Mouse (Mus musculus): ENCODE results near the gene Naa25. TPM values are rescaled to one million over a fixed set of nuclear protein-coding genes. Genes with fewer than 3 reads are reported as not detected.
A peak's percentile ranks its signal among the peaks of the same experiment; 100 is the strongest.

Naa25 gene
- total RNA-seq, 1 experiment from 2014 or later, result 78.0 TPM

- no peak for ATAC-seq (replicated peaks in 1 of 2; ENCODE audit: insufficient read depth in 1 of 2, low FRiP score in 2 of 2, low TSS enrichment in 1 of 2, low read depth in 1 of 2, poor library complexity in 2 of 2, severe bottlenecking in 2 of 2)
These were observed 10.6 kb upstream of the Naa25 start for GRCm38 (mm10) chr5:121387126-121387525.

DNA sequence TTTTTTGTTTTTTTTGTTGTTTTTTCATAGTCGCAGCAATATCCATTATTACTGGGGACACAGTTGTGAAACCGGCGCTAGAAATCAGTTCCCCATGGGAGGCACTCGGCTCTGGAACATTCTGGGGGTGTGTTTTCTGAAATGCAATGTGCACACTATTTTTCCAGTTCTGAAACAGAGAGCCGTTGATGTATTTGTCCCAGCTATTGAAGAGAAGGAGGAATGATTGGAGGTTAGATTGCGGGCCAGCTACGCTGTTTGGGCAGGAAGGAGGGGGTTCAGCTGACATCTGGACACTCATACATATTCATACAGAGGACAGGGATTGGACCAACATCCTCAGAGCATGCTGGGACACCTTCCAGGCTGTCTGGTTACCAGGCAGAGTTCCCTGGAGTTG, 8.6 kb upstream of the Naa25 start:
- ATAC-seq (replicated peaks in 1 of 2; ENCODE audit: insufficient read depth in 1 of 2, low FRiP score in 2 of 2, low TSS enrichment in 1 of 2, low read depth in 1 of 2, poor library complexity in 2 of 2, severe bottlenecking in 2 of 2), result no peak

- no peak for ATAC-seq (replicated peaks in 1 of 2; ENCODE audit: insufficient read depth in 1 of 2, low FRiP score in 2 of 2, low TSS enrichment in 1 of 2, low read depth in 1 of 2, poor library complexity in 2 of 2, severe bottlenecking in 2 of 2)
These were observed 8.0 kb upstream of the Naa25 start for GRCm38 (mm10) chr5:121389691-121390090.

DNA sequence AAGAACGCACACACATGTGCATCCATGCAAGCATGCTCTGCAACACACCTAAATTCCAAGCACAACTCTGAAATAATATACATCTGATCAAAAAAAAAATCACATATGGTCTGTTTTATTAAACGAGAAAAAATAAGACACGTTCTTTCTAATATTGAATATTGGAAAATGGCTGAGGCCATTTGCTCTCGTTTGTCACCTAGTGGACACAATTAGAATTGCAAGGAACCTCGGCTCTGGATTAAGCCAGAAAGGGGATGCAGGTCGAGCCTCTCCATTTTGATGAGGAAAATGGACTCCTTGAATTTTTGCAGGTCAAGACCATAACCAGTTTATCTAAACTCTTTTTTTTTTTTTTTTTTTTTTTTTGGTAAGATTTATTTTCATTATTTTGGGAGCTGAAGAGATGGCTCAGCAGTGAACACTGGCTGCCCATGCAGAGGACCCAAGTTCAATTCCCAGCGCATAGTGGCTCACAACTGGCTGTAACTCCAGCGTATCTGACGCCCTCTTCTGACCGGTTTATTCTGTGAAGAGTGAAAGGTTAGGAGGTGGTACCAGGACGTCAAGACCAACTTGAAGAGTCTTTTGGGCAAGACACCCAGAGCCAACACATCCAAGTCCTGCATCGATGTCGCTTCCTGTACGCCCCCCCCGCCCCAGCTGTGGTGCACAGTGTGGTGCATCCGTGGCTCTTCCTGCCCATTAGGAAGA, 4.9 kb upstream of the Naa25 start:
- no peak; a peak in 2 of 4 replicates for ATAC-seq (replicated peaks in 1 of 2; ENCODE audit: insufficient read depth in 1 of 2, low FRiP score in 2 of 2, low TSS enrichment in 1 of 2, low read depth in 1 of 2, poor library complexity in 2 of 2, severe bottlenecking in 2 of 2)

GRCm38 (mm10) chr5:121393402-121393801, 4.3 kb upstream of the Naa25 start:
- no peak for ATAC-seq (replicated peaks in 1 of 2; ENCODE audit: insufficient read depth in 1 of 2, low FRiP score in 2 of 2, low TSS enrichment in 1 of 2, low read depth in 1 of 2, poor library complexity in 2 of 2, severe bottlenecking in 2 of 2)

- ATAC-seq (replicated peaks in 1 of 2; ENCODE audit: insufficient read depth in 1 of 2, low FRiP score in 2 of 2, low TSS enrichment in 1 of 2, low read depth in 1 of 2, poor library complexity in 2 of 2, severe bottlenecking in 2 of 2), result no peak
These were observed 2.1 kb upstream of the Naa25 start for GRCm38 (mm10) chr5:121395621-121396020.

GRCm38 (mm10) chr5:121398146-121398964, 619 bp downstream of the Naa25 start:
- 0 out of 4 replicates have a peak, but pooled peaks of 1 of the 2 experiments have one; percentile 10 for ATAC-seq (replicated peaks in 1 of 2; ENCODE audit: insufficient read depth in 1 of 2, low FRiP score in 2 of 2, low TSS enrichment in 1 of 2, low read depth in 1 of 2, poor library complexity in 2 of 2, severe bottlenecking in 2 of 2)

DNA sequence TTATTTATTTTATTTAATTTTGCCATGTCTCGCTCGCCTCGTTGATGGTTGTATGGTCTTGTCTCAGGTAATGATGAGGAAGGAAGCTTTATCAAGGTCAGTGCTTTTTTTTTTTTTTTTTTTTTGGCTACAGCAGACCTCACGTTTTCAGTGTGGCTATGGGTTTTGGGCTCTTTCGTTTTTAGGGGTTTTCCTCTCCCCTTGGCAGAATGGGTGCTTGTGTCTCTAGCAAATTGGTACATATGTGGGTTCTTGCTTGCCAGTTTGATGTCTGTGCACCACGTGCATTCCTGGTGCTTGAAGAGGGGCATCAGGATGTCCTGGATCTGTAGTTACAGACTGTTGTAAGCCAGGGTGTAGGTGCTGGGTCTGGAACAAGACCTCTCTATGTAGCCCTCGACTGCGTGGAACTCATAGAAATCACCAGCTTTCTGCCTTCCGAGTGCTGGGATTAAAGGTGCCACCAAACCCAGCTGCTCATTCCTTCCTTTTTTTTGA, 1.3 kb downstream of the Naa25 start:
- ATAC-seq (replicated peaks in 1 of 2; ENCODE audit: insufficient read depth in 1 of 2, low FRiP score in 2 of 2, low TSS enrichment in 1 of 2, low read depth in 1 of 2, poor library complexity in 2 of 2, severe bottlenecking in 2 of 2), result no peak

- ATAC-seq (replicated peaks in 1 of 2; ENCODE audit: insufficient read depth in 1 of 2, low FRiP score in 2 of 2, low TSS enrichment in 1 of 2, low read depth in 1 of 2, poor library complexity in 2 of 2, severe bottlenecking in 2 of 2), result no peak
These were observed 1.8 kb downstream of the Naa25 start for GRCm38 (mm10) chr5:121399540-121399939.

DNA sequence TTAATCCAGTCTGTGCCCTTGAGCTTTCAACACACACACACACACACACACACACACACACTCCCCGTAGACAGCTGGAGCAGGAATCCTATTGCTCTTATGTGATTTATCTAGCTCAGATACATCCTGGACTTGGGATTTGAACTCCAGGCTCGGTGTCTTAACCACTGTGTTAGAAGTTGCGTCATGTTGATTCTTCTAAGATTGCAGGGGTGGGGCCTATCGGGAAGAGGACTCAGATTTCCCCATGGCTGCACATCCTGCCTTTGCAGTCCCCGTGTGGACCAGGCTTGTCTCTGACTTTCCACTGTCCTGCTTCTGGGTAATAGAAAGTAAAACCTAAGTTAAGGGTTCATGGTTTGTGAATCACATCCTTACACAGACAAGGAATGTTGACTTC, 2.3 kb downstream of the Naa25 start:
- ATAC-seq (replicated peaks in 1 of 2; ENCODE audit: insufficient read depth in 1 of 2, low FRiP score in 2 of 2, low TSS enrichment in 1 of 2, low read depth in 1 of 2, poor library complexity in 2 of 2, severe bottlenecking in 2 of 2), result no peak

- no peak for ATAC-seq (replicated peaks in 1 of 2; ENCODE audit: insufficient read depth in 1 of 2, low FRiP score in 2 of 2, low TSS enrichment in 1 of 2, low read depth in 1 of 2, poor library complexity in 2 of 2, severe bottlenecking in 2 of 2)
These were observed 3.1 kb downstream of the Naa25 start for GRCm38 (mm10) chr5:121400849-121401248.

DNA sequence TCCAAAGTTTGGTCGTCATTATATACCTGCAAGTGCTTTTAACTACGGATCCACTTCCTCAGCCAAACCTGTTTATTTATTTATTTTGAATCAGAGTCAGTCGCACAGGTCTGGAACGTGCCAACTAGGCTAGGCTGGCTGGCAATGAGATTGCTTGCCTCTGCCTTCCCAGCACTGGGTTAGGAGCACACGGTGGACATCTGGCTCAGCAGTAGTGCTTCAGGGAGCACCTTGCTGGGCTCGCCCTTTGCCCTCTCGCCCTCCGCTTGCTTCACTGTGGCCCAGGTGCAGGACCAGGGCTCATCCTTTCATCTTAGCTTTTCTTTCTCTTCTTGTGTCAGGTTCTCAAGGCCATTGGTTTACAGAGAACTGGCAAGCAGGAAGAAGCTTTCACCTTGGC, 10.1 kb downstream of the Naa25 start:
- no peak for ATAC-seq (replicated peaks in 1 of 2; ENCODE audit: insufficient read depth in 1 of 2, low FRiP score in 2 of 2, low TSS enrichment in 1 of 2, low read depth in 1 of 2, poor library complexity in 2 of 2, severe bottlenecking in 2 of 2)

DNA sequence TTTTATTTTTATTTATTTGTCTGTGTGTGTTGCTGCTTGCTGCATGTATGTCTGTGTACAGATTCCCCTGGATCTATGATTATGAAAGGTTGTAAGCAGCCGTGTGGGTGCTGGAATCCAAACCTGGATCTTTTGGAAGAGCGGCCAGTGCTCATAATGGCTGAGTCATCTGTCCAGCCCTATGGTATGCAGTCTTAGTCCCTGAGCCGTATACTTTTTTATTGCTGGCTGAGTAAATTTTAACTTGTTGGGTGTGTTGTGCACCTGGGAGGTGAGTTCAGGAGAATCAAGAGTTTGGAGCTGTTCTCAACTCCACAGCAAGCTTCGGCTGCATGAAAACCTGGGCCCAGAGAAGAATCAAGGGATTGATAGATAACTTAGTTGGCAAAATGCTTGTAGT, 13.2 kb downstream of the Naa25 start:
- ATAC-seq (replicated peaks in 1 of 2; ENCODE audit: insufficient read depth in 1 of 2, low FRiP score in 2 of 2, low TSS enrichment in 1 of 2, low read depth in 1 of 2, poor library complexity in 2 of 2, severe bottlenecking in 2 of 2), result no peak

DNA sequence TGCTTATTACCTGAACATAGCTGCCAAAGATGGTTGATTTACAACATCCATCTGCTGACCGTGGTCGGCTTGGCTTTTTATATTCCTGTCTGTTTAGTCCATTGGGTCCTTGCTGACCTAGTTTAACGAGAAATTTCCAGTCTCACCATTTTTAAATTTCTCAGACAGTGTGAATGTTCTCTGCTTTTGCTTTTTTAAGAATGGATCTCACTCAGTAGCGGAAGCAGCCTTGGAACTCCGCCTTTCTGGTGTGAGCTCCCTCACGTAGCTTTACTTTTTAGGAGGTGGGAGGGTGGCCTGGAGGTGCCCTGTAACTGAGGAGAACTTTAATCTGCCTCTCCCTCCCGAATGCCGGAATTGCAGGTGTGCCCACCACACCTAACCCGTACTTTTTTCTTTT, 23.0 kb downstream of the Naa25 start:
- ATAC-seq (replicated peaks in 1 of 2; ENCODE audit: insufficient read depth in 1 of 2, low FRiP score in 2 of 2, low TSS enrichment in 1 of 2, low read depth in 1 of 2, poor library complexity in 2 of 2, severe bottlenecking in 2 of 2), result no peak

DNA sequence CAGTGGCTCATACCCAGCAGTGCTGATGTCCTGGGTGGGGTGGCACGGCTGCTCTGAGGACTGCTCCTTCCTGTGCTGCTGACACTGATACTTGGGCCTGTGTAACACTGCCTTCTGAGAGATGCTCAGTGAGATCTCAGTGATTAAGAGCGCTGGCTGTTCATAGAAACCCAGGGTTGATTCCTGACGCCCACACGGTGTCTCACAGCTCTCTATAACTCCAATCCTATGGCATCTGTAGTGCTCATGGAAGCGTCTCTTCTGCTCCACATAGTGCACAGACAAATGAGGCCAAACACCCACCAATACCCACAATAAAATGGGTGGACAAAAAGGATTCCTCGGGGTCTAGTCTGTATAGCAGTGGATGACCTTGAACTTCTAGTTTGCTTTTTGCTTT, 25.1 kb downstream of the Naa25 start:
- no peak for ATAC-seq (replicated peaks in 1 of 2; ENCODE audit: insufficient read depth in 1 of 2, low FRiP score in 2 of 2, low TSS enrichment in 1 of 2, low read depth in 1 of 2, poor library complexity in 2 of 2, severe bottlenecking in 2 of 2)

DNA sequence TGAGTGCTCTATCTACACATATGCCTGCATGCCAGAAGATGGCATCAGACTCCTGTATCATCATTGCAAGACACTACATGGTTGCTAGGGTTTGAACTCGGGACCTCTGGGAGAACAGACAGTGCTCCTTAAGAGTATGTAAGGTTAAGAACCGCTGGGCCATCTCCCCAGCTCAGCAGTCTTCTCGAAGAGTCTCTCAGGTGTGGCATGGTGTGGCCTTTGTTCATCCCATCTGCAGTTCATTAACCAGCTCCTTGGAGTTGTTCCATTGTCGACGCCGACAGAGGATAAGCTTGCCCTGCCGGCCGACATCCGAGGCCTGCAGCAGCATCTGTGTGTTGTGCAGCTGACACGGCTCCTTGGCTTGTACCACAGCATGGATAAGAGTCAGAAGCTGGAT, 25.6 kb downstream of the Naa25 start:
- no peak for ATAC-seq (replicated peaks in 1 of 2; ENCODE audit: insufficient read depth in 1 of 2, low FRiP score in 2 of 2, low TSS enrichment in 1 of 2, low read depth in 1 of 2, poor library complexity in 2 of 2, severe bottlenecking in 2 of 2)

DNA sequence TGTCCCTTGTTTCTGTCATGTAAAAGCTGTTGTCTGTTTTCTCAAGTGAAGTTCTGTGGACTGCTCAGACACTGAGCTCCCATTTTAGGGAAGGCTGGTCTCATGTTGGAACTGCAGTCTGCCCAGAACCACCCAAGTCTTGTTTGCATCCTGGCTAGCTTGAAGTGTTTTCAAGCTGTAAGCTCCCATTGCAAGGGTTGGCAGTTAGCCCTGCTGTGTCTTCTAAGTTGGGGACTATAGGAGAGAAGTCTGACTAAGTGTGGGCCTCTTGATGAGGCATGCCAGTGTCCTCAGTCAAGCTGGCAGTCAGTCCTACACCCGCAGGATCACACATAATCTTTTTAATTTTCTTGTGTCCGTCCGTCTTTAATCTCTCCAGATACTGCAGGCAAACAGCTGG, 31.2 kb downstream of the Naa25 start:
- ATAC-seq (replicated peaks in 1 of 2; ENCODE audit: insufficient read depth in 1 of 2, low FRiP score in 2 of 2, low TSS enrichment in 1 of 2, low read depth in 1 of 2, poor library complexity in 2 of 2, severe bottlenecking in 2 of 2), result no peak

- no peak for ATAC-seq (replicated peaks in 1 of 2; ENCODE audit: insufficient read depth in 1 of 2, low FRiP score in 2 of 2, low TSS enrichment in 1 of 2, low read depth in 1 of 2, poor library complexity in 2 of 2, severe bottlenecking in 2 of 2)
These were observed 40.4 kb downstream of the Naa25 start for GRCm38 (mm10) chr5:121438131-121438530.

Data from hematopoietic stem cell, adult 5-6 weeks (primary cell).